Mouse (Mus musculus) cortical plate, adult 2 months (tissue): Measurements from ENCODE around the gene Scarb2. TPM values are rescaled to one million over a fixed set of nuclear protein-coding genes. Genes with fewer than 3 reads are reported as not detected.

Experiments
- H3K27ac ChIP-seq: fragments of 200-500 bp; 2 replicates; pipeline ENCODE4 v1.5.1; 2012; ENCODE audit warnings: low read length, control low read depth, inconsistent platforms; ENCODE audit not compliant: insufficient read depth
- H3K4me1 ChIP-seq: fragments of 200-500 bp; 2 replicates; pipeline ENCODE4 v1.6.1; 2011; ENCODE audit warnings: low read length; ENCODE audit not compliant: control insufficient read depth, insufficient read depth
- H3K4me3 ChIP-seq: fragments of 200-500 bp; 2 replicates; pipeline ENCODE4 v1.5.1; 2011; ENCODE audit warnings: mild to moderate bottlenecking, low read length, control low read depth; ENCODE audit not compliant: insufficient read depth
- CTCF ChIP-seq: fragments of 200-500 bp; IDR thresholded peaks from 2 replicates; pipeline ENCODE4 v1.5.1; 2011; ENCODE audit warnings: mild to moderate bottlenecking, control low read depth, low read length; ENCODE audit not compliant: insufficient read depth; ENCODE audit errors: extremely low read depth
- POLR2A ChIP-seq: fragments of 200-500 bp; IDR thresholded peaks from 2 replicates; pipeline ENCODE4 v1.6.1; 2011; ENCODE audit warnings: mild to moderate bottlenecking, low read length, control low read depth; ENCODE audit not compliant: insufficient read depth; ENCODE audit errors: extremely low read depth
- polyA plus RNA-seq: library from polyadenylated mRNA; depleted of rRNA; stranded (reverse); fragments of >200 nt; gene quantifications from 2 replicates; pipeline ENCODE4 v1.2.3, GENCODE M21; 2012

Gene Scarb2
- polyA plus RNA-seq, 1 experiment, result 66.4 TPM

GRCm38 (mm10) chr5:92511256-92511655 is 4.6 kb upstream of the Scarb2 start:
- no peak overlapping the region for H3K4me3 ChIP-seq
- H3K27ac ChIP-seq, result no peak overlapping the region

GRCm38 (mm10) chr5:92508853-92509252 is 2.2 kb upstream of the Scarb2 start:
- Histone ChIP-seq H3K4me1 (peaks cover 7% of the 10 kb centered on the region; the same call in 1 of the 2 replicates), H3K27ac (no peak overlapping the region), H3K4me3 (no peak overlapping the region)
- TF ChIP-seq POLR2A (no peak), CTCF (no peak)

More at GRCm38 (mm10) chr5:92511256-92511655, 4.6 kb upstream of the Scarb2 start:
- TF ChIP-seq CTCF (no peak), POLR2A (no peak)
- peaks cover 3% of the 10 kb centered on the region; the same call in 1 of the 2 replicates for H3K4me1 ChIP-seq

GRCm38 (mm10) chr5:92506301-92506729 is 318 bp downstream of the Scarb2 start:
- peak overlapping the region; percentile 90 for H3K4me3 ChIP-seq
- H3K4me1 ChIP-seq, result peaks cover 12% of the 10 kb centered on the region; the same call in 1 of the 2 replicates
- peak overlapping the region; percentile 62; the same call in 1 of the 2 replicates for H3K27ac ChIP-seq
- TF ChIP-seq POLR2A (no peak), CTCF (peak; percentile 36; the same call in 1 of the 2 replicates)

GRCm38 (mm10) chr5:92505402-92505865 is 1.2 kb downstream of the Scarb2 start:
- H3K27ac ChIP-seq, result peak overlapping the region; percentile 95
- TF ChIP-seq CTCF, result peak; percentile 43
- TF ChIP-seq POLR2A, result peak; percentile 56
- peaks cover 12% of the 10 kb centered on the region for H3K4me1 ChIP-seq
- peak overlapping the region; percentile 90 for H3K4me3 ChIP-seq

GRCm38 (mm10) chr5:92504676-92505400 is 1.8 kb downstream of the Scarb2 start:
- Histone ChIP-seq H3K4me1 (peaks cover 12% of the 10 kb centered on the region), H3K4me3 (peak overlapping the region; percentile 90), H3K27ac (peak overlapping the region; percentile 95)
- TF ChIP-seq CTCF (no peak), POLR2A (no peak)

GRCm38 (mm10) chr5:92503856-92504618 is 2.6 kb downstream of the Scarb2 start:
- Histone ChIP-seq H3K27ac (peak overlapping the region; percentile 95; the same call in 1 of the 2 replicates), H3K4me3 (peak overlapping the region; percentile 90), H3K4me1 (peaks cover 13% of the 10 kb centered on the region)
- TF ChIP-seq CTCF (no peak), POLR2A (no peak)

- H3K27ac ChIP-seq, result no peak overlapping the region; the same call in 1 of the 2 replicates
- peak overlapping the region; percentile 90 for H3K4me3 ChIP-seq
- peaks cover 15% of the 10 kb centered on the region for H3K4me1 ChIP-seq
- TF ChIP-seq CTCF (no peak), POLR2A (no peak)
Observed at GRCm38 (mm10) chr5:92503356-92503847, 3.2 kb downstream of the Scarb2 start.

- no peak overlapping the region for H3K27ac ChIP-seq
- no peak overlapping the region for H3K4me3 ChIP-seq
- TF ChIP-seq POLR2A (no peak), CTCF (no peak)
- peaks cover 14% of the 10 kb centered on the region for H3K4me1 ChIP-seq
Observed at GRCm38 (mm10) chr5:92499378-92499777, 7.3 kb downstream of the Scarb2 start.

GRCm38 (mm10) chr5:92498661-92499060 is 8.0 kb downstream of the Scarb2 start:
- TF ChIP-seq POLR2A (no peak), CTCF (no peak)
- peaks cover 15% of the 10 kb centered on the region for H3K4me1 ChIP-seq
- no peak overlapping the region for H3K27ac ChIP-seq
- H3K4me3 ChIP-seq, result no peak overlapping the region

- Histone ChIP-seq H3K4me3 (no peak overlapping the region), H3K4me1 (peaks cover 11% of the 10 kb centered on the region), H3K27ac (no peak overlapping the region)
- TF ChIP-seq POLR2A (no peak), CTCF (no peak)
Observed at GRCm38 (mm10) chr5:92498225-92498624, 8.4 kb downstream of the Scarb2 start.
